Mouse (Mus musculus): ENCODE measurements around the gene Cntnap5b. TPM values are rescaled to one million over a fixed set of nuclear protein-coding genes. Genes with fewer than 3 reads are reported as not detected.

The Cntnap5b gene
- total RNA-seq, 1 experiment: not detected

DNA sequence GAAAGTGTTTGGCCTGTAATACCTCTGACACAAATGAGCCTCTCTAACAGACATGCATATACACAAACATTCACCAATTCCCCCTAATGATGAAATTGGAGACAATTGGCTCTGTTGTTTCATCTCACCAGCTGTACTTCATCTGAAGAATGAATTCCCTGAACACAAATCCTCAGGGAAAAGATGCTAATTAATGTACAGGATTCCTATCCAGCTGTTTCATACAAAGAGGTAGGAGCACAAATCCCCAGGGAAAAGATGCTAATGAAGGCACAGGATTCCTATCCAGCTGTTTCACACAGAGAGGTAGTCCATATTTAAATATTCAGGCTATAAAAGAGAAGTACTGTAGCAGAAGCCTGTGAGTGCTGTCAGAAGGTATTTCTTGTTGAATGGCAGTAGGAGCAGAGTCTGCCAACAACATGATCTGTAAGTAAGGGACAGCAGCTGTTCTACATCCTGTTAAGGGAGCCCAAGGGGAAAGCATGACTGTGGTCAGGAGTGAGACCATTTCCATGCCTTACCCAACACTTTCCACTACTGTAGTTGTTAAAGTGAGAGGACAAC is 644.2 kb downstream of the Cntnap5b start:
- H3K36me3 ChIP-seq (ENCODE audit: control insufficient read depth, insufficient read depth, low read length, poor library complexity, severe bottlenecking): no peaks in the 10 kb centered on the region
- TF ChIP-seq HCFC1 (IDR thresholded peaks at IDR 0.05; ENCODE audit: borderline replicate concordance, insufficient read depth, low read length) (no peak), CHD2 (IDR thresholded peaks at IDR 0.05; ENCODE audit: low read depth, low read length) (no peak), MAFK (IDR thresholded peaks at IDR 0.05; ENCODE audit: insufficient read depth, low read depth, low read length) (no peak), ZNF384 (IDR thresholded peaks at IDR 0.05; ENCODE audit: low read depth, low read length) (no peak), ZC3H11A (IDR thresholded peaks at IDR 0.05; ENCODE audit: borderline replicate concordance, low read depth, low read length) (no peak)
- H3K4me3 ChIP-seq (ENCODE audit: insufficient read depth in 1 of 2, low read depth in 1 of 2, low read length in 2 of 2, poor library complexity in 1 of 2, severe bottlenecking in 1 of 2): no peak overlapping the region
- no peak for DNase-seq (ENCODE audit: low read depth, low spot score)
- H3K9me3 ChIP-seq (ENCODE audit: control insufficient read depth, insufficient read depth, low read depth, low read length): no peaks in the 10 kb centered on the region
- no peaks in the 10 kb centered on the region for H3K4me1 ChIP-seq (ENCODE audit: control insufficient read depth in 2 of 2, insufficient read depth in 2 of 2, low read length in 2 of 2, poor library complexity in 1 of 2)
- no peak overlapping the region for H3K27ac ChIP-seq (ENCODE audit: insufficient read depth, low read depth, low read length, poor library complexity, severe bottlenecking)
- H3K9ac ChIP-seq (ENCODE audit: insufficient read depth, low read depth, low read length, poor library complexity, severe bottlenecking): no peak overlapping the region
- in situ Hi-C loops (cut with MboI; ENCODE audit: low sequenced_read_pairs in 2 of 2, unreplicated experiment in 2 of 2): no loop called here

DNA sequence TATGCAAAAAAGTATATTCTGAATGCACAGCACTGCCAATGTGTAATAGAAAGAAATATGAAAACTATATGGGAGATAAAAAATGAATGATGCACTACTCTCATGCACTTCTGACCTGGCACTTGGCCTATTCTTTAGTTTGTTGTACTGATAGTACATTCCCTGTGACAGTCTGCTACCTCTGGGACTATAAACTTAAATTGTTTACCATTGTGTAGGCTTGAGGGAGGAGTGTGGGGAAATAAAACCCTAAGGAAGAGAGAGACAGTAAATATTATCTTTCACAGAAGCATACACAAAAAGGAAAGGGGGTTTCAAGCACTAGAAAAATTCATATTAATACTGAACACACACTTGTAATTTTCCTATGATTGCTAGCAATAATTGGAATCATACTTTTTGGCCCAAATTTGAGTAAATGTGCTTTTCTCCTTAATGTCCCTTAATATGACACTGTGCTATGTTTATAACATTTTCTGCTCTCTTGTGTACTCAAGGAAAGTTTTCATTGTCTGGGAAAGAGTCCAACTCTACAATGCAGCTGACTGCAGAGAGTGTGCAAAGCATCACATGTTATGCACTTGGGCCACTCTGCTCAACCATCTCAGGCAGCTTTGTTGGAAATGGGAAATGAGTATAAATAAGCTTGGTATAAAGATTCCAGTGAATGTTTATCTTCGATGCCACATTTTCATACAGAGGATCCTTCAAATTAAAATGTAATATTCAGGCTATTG is 657.6 kb downstream of the Cntnap5b start:
- no peak for TF ChIP-seq HCFC1 (IDR thresholded peaks at IDR 0.05; ENCODE audit: borderline replicate concordance, insufficient read depth, low read length)
- TF ChIP-seq CHD2 (IDR thresholded peaks at IDR 0.05; ENCODE audit: low read depth, low read length): no peak
- TF ChIP-seq ZNF384 (IDR thresholded peaks at IDR 0.05; ENCODE audit: low read depth, low read length): no peak
- no peak for TF ChIP-seq MAFK (IDR thresholded peaks at IDR 0.05; ENCODE audit: insufficient read depth, low read depth, low read length)
- no peak for DNase-seq (ENCODE audit: low read depth, low spot score)
- H3K27ac ChIP-seq (ENCODE audit: insufficient read depth, low read depth, low read length, poor library complexity, severe bottlenecking): no peak overlapping the region
- H3K9ac ChIP-seq (ENCODE audit: insufficient read depth, low read depth, low read length, poor library complexity, severe bottlenecking): no peak overlapping the region
- H3K36me3 ChIP-seq (ENCODE audit: control insufficient read depth, insufficient read depth, low read length, poor library complexity, severe bottlenecking): no peaks in the 10 kb centered on the region
- in situ Hi-C loops (cut with MboI; ENCODE audit: low sequenced_read_pairs in 2 of 2, unreplicated experiment in 2 of 2): no loop called here
- no peaks in the 10 kb centered on the region for H3K9me3 ChIP-seq (ENCODE audit: control insufficient read depth, insufficient read depth, low read depth, low read length)
- H3K4me3 ChIP-seq (ENCODE audit: insufficient read depth in 1 of 2, low read depth in 1 of 2, low read length in 2 of 2, poor library complexity in 1 of 2, severe bottlenecking in 1 of 2): no peak overlapping the region
- H3K4me1 ChIP-seq (ENCODE audit: control insufficient read depth in 2 of 2, insufficient read depth in 2 of 2, low read length in 2 of 2, poor library complexity in 1 of 2): no peaks in the 10 kb centered on the region

DNA sequence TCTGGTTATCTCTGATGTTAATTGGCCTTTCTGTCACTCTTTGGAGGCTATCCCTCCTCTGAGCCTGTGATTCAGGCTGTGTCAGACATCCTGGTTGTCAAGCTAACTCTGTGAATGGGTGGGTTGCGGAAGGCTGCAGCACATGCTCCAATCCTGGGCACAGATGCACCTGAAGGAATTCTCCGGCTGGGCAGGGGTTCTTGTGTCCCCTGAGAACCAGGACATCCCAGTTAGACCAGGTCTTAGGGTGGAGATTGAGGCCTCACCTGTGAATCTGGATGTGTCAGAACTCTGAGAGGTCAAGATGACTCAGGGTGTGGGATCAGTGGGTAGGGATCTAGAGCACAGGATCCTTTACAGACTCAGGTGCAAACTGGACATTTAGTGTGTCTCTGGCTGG is 691.3 kb downstream of the Cntnap5b start:
- no peak overlapping the region for H3K27ac ChIP-seq (ENCODE audit: insufficient read depth, low read depth, low read length, poor library complexity, severe bottlenecking)
- TF ChIP-seq ZNF384 (IDR thresholded peaks at IDR 0.05; ENCODE audit: low read depth, low read length): no peak
- TF ChIP-seq CHD2 (IDR thresholded peaks at IDR 0.05; ENCODE audit: low read depth, low read length): no peak
- no peak for TF ChIP-seq ZC3H11A (IDR thresholded peaks at IDR 0.05; ENCODE audit: borderline replicate concordance, low read depth, low read length)
- no peak for TF ChIP-seq HCFC1 (IDR thresholded peaks at IDR 0.05; ENCODE audit: borderline replicate concordance, insufficient read depth, low read length)
- no peak for TF ChIP-seq MAFK (IDR thresholded peaks at IDR 0.05; ENCODE audit: insufficient read depth, low read depth, low read length)
- no peaks in the 10 kb centered on the region for H3K36me3 ChIP-seq (ENCODE audit: control insufficient read depth, insufficient read depth, low read length, poor library complexity, severe bottlenecking)
- no peaks in the 10 kb centered on the region for H3K4me1 ChIP-seq (ENCODE audit: control insufficient read depth in 2 of 2, insufficient read depth in 2 of 2, low read length in 2 of 2, poor library complexity in 1 of 2)
- in situ Hi-C loops (cut with MboI; ENCODE audit: low sequenced_read_pairs in 2 of 2, unreplicated experiment in 2 of 2): no loop called here
- H3K9me3 ChIP-seq (ENCODE audit: control insufficient read depth, insufficient read depth, low read depth, low read length): no peaks in the 10 kb centered on the region
- H3K4me3 ChIP-seq (ENCODE audit: insufficient read depth in 1 of 2, low read depth in 1 of 2, low read length in 2 of 2, poor library complexity in 1 of 2, severe bottlenecking in 1 of 2): no peak overlapping the region
- DNase-seq (ENCODE audit: low read depth, low spot score): no peak
- no peak overlapping the region for H3K9ac ChIP-seq (ENCODE audit: insufficient read depth, low read depth, low read length, poor library complexity, severe bottlenecking)

DNA sequence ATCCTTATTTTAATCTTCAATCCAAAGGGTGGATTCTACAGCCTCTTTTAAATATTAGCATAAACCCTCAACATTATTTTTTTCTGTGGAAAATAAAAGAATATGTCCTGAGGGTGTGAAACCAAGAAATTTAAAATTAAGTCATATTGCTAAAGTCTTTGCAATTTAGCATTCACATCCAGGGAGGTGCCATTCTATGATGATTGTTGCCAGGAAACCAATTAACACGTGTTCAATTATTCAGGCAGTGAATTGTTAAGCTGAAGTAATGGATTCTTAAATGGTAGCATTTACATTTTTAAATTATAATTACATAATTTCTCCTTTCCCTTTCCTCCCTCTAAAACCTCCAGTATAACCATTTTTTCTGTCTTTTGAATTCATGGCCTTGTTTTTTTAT is 692.7 kb downstream of the Cntnap5b start:
- DNase-seq (ENCODE audit: low read depth, low spot score): no peak
- Histone ChIP-seq H3K9ac (ENCODE audit: insufficient read depth, low read depth, low read length, poor library complexity, severe bottlenecking) (no peak overlapping the region), H3K36me3 (ENCODE audit: control insufficient read depth, insufficient read depth, low read length, poor library complexity, severe bottlenecking) (no peaks in the 10 kb centered on the region), H3K9me3 (ENCODE audit: control insufficient read depth, insufficient read depth, low read depth, low read length) (no peaks in the 10 kb centered on the region), H3K4me3 (ENCODE audit: insufficient read depth in 1 of 2, low read depth in 1 of 2, low read length in 2 of 2, poor library complexity in 1 of 2, severe bottlenecking in 1 of 2) (no peak overlapping the region), H3K4me1 (ENCODE audit: control insufficient read depth in 2 of 2, insufficient read depth in 2 of 2, low read length in 2 of 2, poor library complexity in 1 of 2) (no peaks in the 10 kb centered on the region), H3K27ac (ENCODE audit: insufficient read depth, low read depth, low read length, poor library complexity, severe bottlenecking) (no peak overlapping the region)
- TF ChIP-seq ZC3H11A (IDR thresholded peaks at IDR 0.05; ENCODE audit: borderline replicate concordance, low read depth, low read length): no peak
- TF ChIP-seq HCFC1 (IDR thresholded peaks at IDR 0.05; ENCODE audit: borderline replicate concordance, insufficient read depth, low read length): no peak
- no peak for TF ChIP-seq MAFK (IDR thresholded peaks at IDR 0.05; ENCODE audit: insufficient read depth, low read depth, low read length)
- TF ChIP-seq ZNF384 (IDR thresholded peaks at IDR 0.05; ENCODE audit: low read depth, low read length): no peak
- no peak for TF ChIP-seq CHD2 (IDR thresholded peaks at IDR 0.05; ENCODE audit: low read depth, low read length)
- in situ Hi-C loops (cut with MboI; ENCODE audit: low sequenced_read_pairs in 2 of 2, unreplicated experiment in 2 of 2): no loop called here

Measured in ES-E14 (cell line).